Mouse (Mus musculus) bone marrow, adult 2 months (tissue): Measurements from ENCODE around the gene Fgf2. TPM values are rescaled to one million over a fixed set of nuclear protein-coding genes. Genes with fewer than 3 reads are reported as not detected.

ENCODE experiments used
- H3K27ac ChIP-seq: fragments of 200-500 bp; 2 replicates; pipeline ENCODE4 v1.5.1; 2012; ENCODE audit warnings: low read depth, mild to moderate bottlenecking, control low read depth, inconsistent platforms, low read length; ENCODE audit not compliant: control insufficient read depth, poor library complexity, insufficient read depth
- H3K4me1 ChIP-seq: fragments of 200-500 bp; 2 replicates; pipeline ENCODE4 v1.6.1; 2011; ENCODE audit warnings: low read length; ENCODE audit not compliant: control insufficient read depth, insufficient read depth
- H3K4me3 ChIP-seq: fragments of 200-500 bp; replicated peaks from 2 replicates; pipeline ENCODE3; 2011; ENCODE audit warnings: mild to moderate bottlenecking, low read depth, low read length, control low read depth; ENCODE audit not compliant: control insufficient read depth
- CTCF ChIP-seq: fragments of 200-500 bp; IDR thresholded peaks from 2 replicates; pipeline ENCODE4 v1.5.1; 2011; ENCODE audit warnings: low read length, control low read depth; ENCODE audit not compliant: control insufficient read depth, insufficient read depth
- POLR2A ChIP-seq: fragments of 200-500 bp; IDR thresholded peaks from 2 replicates; pipeline ENCODE4 v1.6.1; 2011; ENCODE audit warnings: low read depth, mild to moderate bottlenecking, control low read depth, low read length, borderline replicate concordance; ENCODE audit not compliant: control insufficient read depth
- WGBS: fragments of 180-500 bp; shearing (Covaris S2); methylation state at CpG from one replicate; pipeline ENCODE4 v1.1.7; 2018; 5-methylcytosine and 5-hydroxymethylcytosine counted together
- polyA plus RNA-seq: library from polyadenylated mRNA; stranded (reverse); fragments of >200 nt; gene quantifications from 2 replicates; pipeline ENCODE4 v1.2.4, GENCODE M21; 2011; ENCODE audit warnings: low replicate concordance; ENCODE audit not compliant: missing spikeins, insufficient read depth, insufficient read length

Fgf2 gene
- polyA plus RNA-seq, 1 experiment = 0.67 TPM

GRCm38 (mm10) chr3:37383096-37383765 lies 35.1 kb downstream of the Fgf2 start:
- Histone ChIP-seq H3K4me1 (no peaks in the 10 kb centered on the region), H3K4me3 (no peak overlapping the region)
- 81% methylated on average over 6 of the region's 6 CpGs for WGBS

GRCm38 (mm10) chr3:37387310-37387709 lies 39.2 kb downstream of the Fgf2 start:
- H3K27ac ChIP-seq = no peak overlapping the region
- no peaks in the 10 kb centered on the region for H3K4me1 ChIP-seq
- 81% methylated on average over 6 of the region's 6 CpGs for WGBS
- TF ChIP-seq CTCF (no peak), POLR2A (no peak)
- H3K4me3 ChIP-seq = no peak overlapping the region

More at GRCm38 (mm10) chr3:37383096-37383765, 35.1 kb downstream of the Fgf2 start:
- TF ChIP-seq CTCF (no peak), POLR2A (no peak)
- no peak overlapping the region for H3K27ac ChIP-seq

- H3K4me3 ChIP-seq = no peak overlapping the region
- no peak for TF ChIP-seq POLR2A
- TF ChIP-seq CTCF = no peak
- H3K4me1 ChIP-seq = no peaks in the 10 kb centered on the region
- 88% methylated on average over 5 of the region's 5 CpGs for WGBS
- no peak overlapping the region for H3K27ac ChIP-seq
Measured at GRCm38 (mm10) chr3:37396930-37397608, 48.9 kb downstream of the Fgf2 start.

GRCm38 (mm10) chr3:37397646-37398045 lies 49.5 kb downstream of the Fgf2 start:
- Histone ChIP-seq H3K27ac (no peak overlapping the region), H3K4me3 (no peak overlapping the region), H3K4me1 (no peaks in the 10 kb centered on the region)
- TF ChIP-seq POLR2A (no peak), CTCF (no peak)
- 79% methylated on average over 3 of the region's 3 CpGs for WGBS

GRCm38 (mm10) chr3:37398661-37399395 lies 50.7 kb downstream of the Fgf2 start:
- WGBS = 74% methylated on average over 7 of the region's 7 CpGs
- Histone ChIP-seq H3K27ac (no peak overlapping the region), H3K4me3 (no peak overlapping the region), H3K4me1 (no peaks in the 10 kb centered on the region)
- TF ChIP-seq CTCF = no peak

- 81% methylated on average over 11 of the region's 11 CpGs for WGBS
- Histone ChIP-seq H3K27ac (no peak overlapping the region), H3K4me1 (no peaks in the 10 kb centered on the region), H3K4me3 (no peak overlapping the region)
- TF ChIP-seq CTCF (no peak), POLR2A (no peak)
Measured at GRCm38 (mm10) chr3:37401729-37402610, 53.8 kb downstream of the Fgf2 start.

GRCm38 (mm10) chr3:37407598-37407997 lies 59.5 kb downstream of the Fgf2 start:
- no peak overlapping the region for H3K27ac ChIP-seq
- H3K4me3 ChIP-seq = no peak overlapping the region
- no peaks in the 10 kb centered on the region for H3K4me1 ChIP-seq
- TF ChIP-seq CTCF (no peak), POLR2A (no peak)

GRCm38 (mm10) chr3:37413446-37413845 lies 65.3 kb downstream of the Fgf2 start:
- Histone ChIP-seq H3K27ac (no peak overlapping the region), H3K4me3 (no peak overlapping the region), H3K4me1 (no peaks in the 10 kb centered on the region)
- WGBS = 82% methylated on average over 3 of the region's 3 CpGs
- TF ChIP-seq POLR2A (no peak), CTCF (no peak)
